Mouse (Mus musculus) adrenal gland, postnatal 4 days (tissue): ENCODE results near the gene Vmp1. TPM values are rescaled to one million over a fixed set of nuclear protein-coding genes. Genes with fewer than 3 reads are reported as not detected.

Experiments
- DNase-seq, 2 experiments: peaks; one replicate each; pipeline ENCODE4 v3.0.0; 2021 to 2022; ENCODE audit warnings: low spot score in 2 of 2, mixed read lengths in 2 of 2
- total RNA-seq, 2 experiments: library from RNA; stranded (reverse); gene quantifications; 2 replicates each; pipeline ENCODE4 v1.2.3; 2021

Vmp1 gene
- total RNA-seq, 2 experiments from 2014 or later = 109 to 120 TPM

- DNase-seq = no peak
Measured at GRCm38 (mm10) chr11:86604289-86604688, 79.3 kb downstream of the Vmp1 start.

- no peak for DNase-seq
Measured at GRCm38 (mm10) chr11:86603719-86604118, 79.9 kb downstream of the Vmp1 start.

GRCm38 (mm10) chr11:86602116-86602515 is 81.5 kb downstream of the Vmp1 start:
- DNase-seq = no peak

- no peak for DNase-seq
Measured at GRCm38 (mm10) chr11:86600209-86600557, 83.5 kb downstream of the Vmp1 start.

- DNase-seq = no peak
Measured at GRCm38 (mm10) chr11:86599378-86600208, 84.0 kb downstream of the Vmp1 start.

GRCm38 (mm10) chr11:86598572-86598971 is 85.1 kb downstream of the Vmp1 start:
- no peak for DNase-seq

GRCm38 (mm10) chr11:86598154-86598553 is 85.5 kb downstream of the Vmp1 start:
- DNase-seq = no peak

GRCm38 (mm10) chr11:86596976-86597375 is 86.7 kb downstream of the Vmp1 start:
- no peak for DNase-seq

- no peak for DNase-seq
Measured at GRCm38 (mm10) chr11:86596187-86596960, 87.3 kb downstream of the Vmp1 start.

GRCm38 (mm10) chr11:86595366-86595765 is 88.3 kb downstream of the Vmp1 start:
- DNase-seq = no peak

GRCm38 (mm10) chr11:86594188-86594876 is 89.3 kb downstream of the Vmp1 start:
- DNase-seq = no peak

- DNase-seq = no peak
Measured at GRCm38 (mm10) chr11:86593443-86593842, 90.2 kb downstream of the Vmp1 start.

GRCm38 (mm10) chr11:86592993-86593392 is 90.6 kb downstream of the Vmp1 start:
- no peak for DNase-seq

- no peak for DNase-seq
Measured at GRCm38 (mm10) chr11:86591931-86592616, 91.6 kb downstream of the Vmp1 start.

GRCm38 (mm10) chr11:86591301-86591845 is 92.3 kb downstream of the Vmp1 start:
- DNase-seq = no peak

- DNase-seq = no peak
Measured at GRCm38 (mm10) chr11:86590579-86590978, 93.1 kb downstream of the Vmp1 start.

GRCm38 (mm10) chr11:86590066-86590465 is 93.6 kb downstream of the Vmp1 start:
- no peak for DNase-seq

- DNase-seq = no peak
Measured at GRCm38 (mm10) chr11:86588583-86589298, 94.9 kb downstream of the Vmp1 start.

- no peak for DNase-seq
Measured at GRCm38 (mm10) chr11:86587830-86588229, 95.8 kb downstream of the Vmp1 start.
